Mouse (Mus musculus) embryonic fibroblast, embryonic 13.5 days (primary cell): ENCODE measurements around the gene Svopl.

Experiments used
- CTCF ChIP-seq: IDR thresholded peaks from 2 replicates; pipeline ENCODE4 v1.5.1; 2011; ENCODE audit warnings: mild to moderate bottlenecking, control low read depth, low read length, moderate library complexity, borderline replicate concordance; ENCODE audit not compliant: insufficient read depth
- POLR2A ChIP-seq: IDR thresholded peaks from 2 replicates; pipeline ENCODE4 v1.6.1; 2011; ENCODE audit warnings: low read depth, mild to moderate bottlenecking, control low read depth, low read length, moderate library complexity

DNA sequence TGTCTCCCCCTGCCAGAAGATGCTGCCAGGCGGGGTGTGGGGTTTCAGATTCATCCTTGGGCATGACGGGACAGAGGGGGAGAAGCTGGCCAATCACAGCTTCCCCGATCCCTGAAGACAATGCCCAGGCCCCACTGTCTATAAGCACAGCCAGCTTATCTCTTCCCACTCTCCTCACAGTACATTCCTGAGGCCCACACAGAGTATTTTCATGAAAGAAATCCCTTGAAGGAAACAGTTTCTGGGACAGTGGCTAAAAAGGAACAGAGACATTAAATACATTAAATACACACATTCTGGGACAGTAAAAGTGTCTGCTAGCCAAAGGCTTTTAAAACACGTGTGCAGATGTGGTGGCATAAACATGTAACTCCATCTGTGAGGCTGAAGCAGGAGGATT, 33.6 kb upstream of the Svopl start:
- TF ChIP-seq CTCF (no peak), POLR2A (no peak)
